Mouse (Mus musculus) liver, postnatal 0 days (tissue): ENCODE data around the gene Bcl2l1.

Experiments used
- CTCF ChIP-seq: sonication (generic); IDR thresholded peaks from 2 replicates; pipeline ENCODE4 v1.5.1; 2016; ENCODE audit warnings: antibody characterized with exemption, low read depth
- EP300 ChIP-seq: IDR thresholded peaks from 2 replicates; pipeline ENCODE4 v1.6.1; 2016; ENCODE audit warnings: antibody characterized with exemption, low read depth, mild to moderate bottlenecking

DNA sequence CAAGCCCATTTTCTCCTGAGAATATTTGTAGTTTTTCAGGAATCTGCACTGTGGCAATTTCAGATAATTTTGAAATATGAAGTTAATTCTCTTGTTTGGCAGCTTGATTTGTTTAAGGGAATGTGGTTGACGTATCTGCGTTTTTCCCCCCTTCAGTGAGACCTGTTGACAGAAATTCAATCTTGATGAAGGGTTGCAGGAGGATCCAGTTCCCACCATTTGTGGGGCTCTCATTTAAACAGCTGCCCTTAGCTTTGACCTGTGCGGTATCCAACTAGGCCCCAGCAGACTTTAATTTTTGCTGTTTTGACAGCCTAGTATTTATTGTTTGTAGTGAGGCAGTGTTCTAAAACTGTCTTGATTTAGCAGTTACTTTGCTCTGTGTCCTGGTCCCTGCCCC, 28.0 kb upstream of the Bcl2l1 start:
- TF ChIP-seq CTCF = no peak
- TF ChIP-seq EP300 = no peak
